Mouse (Mus musculus) bone marrow, adult 2 months (tissue): ENCODE results near the gene Prtg.

Experiments used
- CTCF ChIP-seq: fragments of 200-500 bp; IDR thresholded peaks from 2 replicates; pipeline ENCODE4 v1.5.1; 2011; ENCODE audit warnings: low read length, control low read depth; ENCODE audit not compliant: control insufficient read depth, insufficient read depth
- POLR2A ChIP-seq: fragments of 200-500 bp; IDR thresholded peaks from 2 replicates; pipeline ENCODE4 v1.6.1; 2011; ENCODE audit warnings: low read depth, mild to moderate bottlenecking, control low read depth, low read length, borderline replicate concordance; ENCODE audit not compliant: control insufficient read depth

DNA sequence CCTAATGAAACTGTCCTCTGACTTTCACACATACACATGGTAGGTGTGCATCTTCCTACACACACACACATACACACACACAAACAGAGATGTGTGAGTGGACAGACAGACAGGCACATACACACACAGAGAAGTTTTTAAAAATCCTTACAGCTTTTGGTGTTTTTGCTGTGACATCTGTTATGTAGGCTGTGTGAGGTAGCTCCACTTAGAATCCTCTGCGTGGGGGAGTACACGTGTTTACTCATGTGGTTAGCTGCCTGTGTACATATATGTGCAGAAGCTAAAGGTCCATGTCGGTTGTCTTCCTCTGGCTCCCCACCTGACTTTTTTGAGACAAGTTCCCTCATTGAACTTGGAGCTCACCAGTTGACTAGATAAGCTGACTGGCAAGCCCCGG, 56.3 kb downstream of the Prtg start:
- no peak for TF ChIP-seq POLR2A
- no peak for TF ChIP-seq CTCF
